Mouse (Mus musculus): Measurements from ENCODE around the gene Gm10985.

The Gm10985 gene

DNA sequence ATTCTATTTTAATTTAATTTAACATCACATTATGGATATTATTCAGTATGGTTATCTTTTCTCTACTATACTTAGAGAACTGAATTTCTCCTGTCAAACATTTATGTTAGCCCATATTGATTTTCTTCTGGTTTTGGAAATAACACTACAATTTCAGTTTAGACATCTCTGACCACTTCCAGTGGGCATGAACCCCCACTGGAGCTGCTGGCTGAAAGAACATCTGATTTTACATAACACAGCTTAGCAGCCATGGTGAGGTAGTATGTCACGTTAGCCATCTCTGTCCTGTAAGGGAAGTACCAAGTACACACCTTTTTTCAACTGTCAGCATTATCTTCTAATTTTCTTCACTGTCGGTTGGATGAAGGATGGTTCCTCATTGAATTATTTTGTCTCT is at the start of gene Gm10985:
TSS of gene Gm10985 (plus strand) at position 301 of the 400 bp plus-strand sequence.
- in situ Hi-C loops (cut with MseI, MboI): no loop called here

DNA sequence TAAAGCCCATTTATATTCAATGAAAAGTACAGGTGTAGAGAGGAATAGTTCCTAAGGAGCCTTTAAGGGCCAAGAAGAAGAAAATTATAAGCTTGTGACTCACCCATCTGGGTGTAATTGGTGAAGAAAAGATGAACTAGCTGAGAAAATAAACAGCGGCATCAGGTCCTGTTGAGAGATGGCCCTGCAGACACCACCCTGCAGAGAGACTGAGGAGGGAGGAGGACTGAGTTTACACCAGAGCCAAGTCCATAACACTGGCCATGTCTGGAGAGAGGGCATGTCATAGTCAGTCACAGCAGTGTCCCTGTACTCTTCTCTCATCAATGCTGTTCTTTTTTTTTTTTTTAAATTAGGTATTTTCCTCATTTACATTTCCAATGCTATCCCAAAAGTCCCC is 48.0 kb upstream of the Gm10985 start:
- in situ Hi-C loops (cut with MseI, MboI): no loop called here

DNA sequence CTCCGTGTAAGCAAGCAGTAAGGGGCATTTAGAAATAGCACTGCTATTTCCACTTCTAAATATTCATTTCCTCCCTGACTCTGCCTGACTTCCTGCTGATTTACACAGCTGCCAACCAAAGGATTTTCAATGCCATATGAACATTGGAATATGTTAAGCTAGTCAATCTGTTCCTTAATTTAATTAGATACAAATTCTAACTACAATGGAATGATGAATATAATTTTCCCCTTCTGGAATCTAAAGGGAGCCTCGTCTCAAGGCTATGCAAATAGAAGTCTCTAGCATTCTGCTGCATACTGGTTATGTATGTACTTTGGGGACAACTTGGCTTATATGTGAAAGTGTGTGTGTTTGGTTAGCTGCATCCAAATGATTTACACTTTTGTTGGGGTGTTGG is 45.2 kb upstream of the Gm10985 start:
- in situ Hi-C loops (cut with MseI, MboI): no loop called here

DNA sequence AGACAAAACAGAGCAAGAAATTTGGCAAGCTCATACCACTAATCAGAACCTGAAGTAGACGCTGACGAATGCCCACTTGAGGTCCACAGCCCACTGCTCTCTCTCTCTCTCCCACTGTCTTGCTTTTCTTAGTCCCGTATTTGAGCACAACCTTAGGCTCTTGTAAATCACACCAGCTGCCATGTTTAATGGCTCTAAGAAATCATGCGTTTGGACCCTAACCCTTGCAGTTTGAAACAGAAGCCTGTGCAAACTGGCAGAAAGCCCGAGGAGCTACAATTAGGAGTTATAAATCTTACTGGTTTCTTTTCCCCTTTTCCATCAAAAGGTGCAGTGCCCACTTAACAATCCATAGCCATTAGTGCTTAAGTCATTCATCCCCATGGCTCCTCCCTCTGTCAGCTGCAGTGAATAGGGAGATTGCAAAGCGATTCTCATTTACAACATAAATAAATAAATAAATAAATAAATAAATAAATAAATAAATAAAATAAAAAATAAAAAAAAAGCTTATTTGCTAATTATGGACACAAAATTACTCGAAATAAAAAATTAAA is 31.4 kb upstream of the Gm10985 start:
- in situ Hi-C loops (cut with MseI, MboI): no loop called here

DNA sequence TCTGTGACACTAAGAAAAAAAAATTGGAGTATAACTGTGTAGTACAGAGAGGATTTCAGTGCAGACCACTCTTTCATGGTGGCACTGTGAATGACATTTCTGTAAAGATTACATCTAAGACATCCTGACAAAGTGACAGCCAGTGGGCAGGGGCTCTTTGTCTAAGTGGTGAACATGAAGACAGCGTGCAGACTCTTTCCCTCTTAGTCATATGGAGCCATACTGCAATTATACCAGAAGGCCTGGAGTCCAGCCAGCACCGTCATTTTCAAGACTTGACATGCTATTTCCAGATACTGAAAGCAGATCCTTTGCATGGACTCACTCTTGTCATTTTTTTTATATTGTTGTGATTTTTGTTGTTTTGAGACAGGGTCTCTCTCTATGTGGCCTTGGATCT is 10.6 kb upstream of the Gm10985 start:
- in situ Hi-C loops (cut with MseI, MboI): no loop called here

DNA sequence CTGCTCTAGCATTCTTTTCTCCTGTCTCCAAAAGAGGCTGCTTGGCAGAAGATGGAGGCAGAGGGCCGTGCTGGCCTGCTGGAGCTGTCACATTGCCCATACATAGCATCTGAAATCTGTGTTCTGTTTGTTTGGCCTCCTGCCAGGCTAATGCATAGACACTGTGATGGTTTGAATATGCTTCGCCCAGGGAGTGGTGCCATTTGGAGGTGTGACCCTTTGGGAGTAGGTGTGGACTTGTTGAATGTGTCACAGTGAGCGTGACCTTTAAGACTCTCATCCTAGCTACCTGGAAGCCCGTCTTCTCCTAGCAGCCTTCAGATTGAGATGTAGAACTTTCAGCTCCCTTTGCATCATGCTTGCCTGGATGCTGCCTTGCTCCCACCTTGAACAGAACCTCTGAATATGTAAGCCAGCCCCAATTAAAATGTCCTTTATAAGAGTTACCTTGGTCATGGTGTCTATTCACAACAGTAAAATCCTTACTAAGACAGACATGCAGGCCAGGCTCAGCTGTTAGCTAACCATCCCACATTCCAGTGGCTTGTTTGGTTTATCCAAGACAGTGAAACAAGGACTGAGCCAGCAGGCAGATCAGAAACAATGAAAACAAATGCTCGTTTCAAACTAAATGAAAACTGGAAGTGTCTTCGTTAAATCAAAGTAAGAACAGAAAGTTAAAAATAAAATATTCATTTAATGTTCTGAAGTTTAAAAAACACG is 1.5 kb downstream of the Gm10985 start:
- in situ Hi-C loops (cut with MseI, MboI): no loop called here

DNA sequence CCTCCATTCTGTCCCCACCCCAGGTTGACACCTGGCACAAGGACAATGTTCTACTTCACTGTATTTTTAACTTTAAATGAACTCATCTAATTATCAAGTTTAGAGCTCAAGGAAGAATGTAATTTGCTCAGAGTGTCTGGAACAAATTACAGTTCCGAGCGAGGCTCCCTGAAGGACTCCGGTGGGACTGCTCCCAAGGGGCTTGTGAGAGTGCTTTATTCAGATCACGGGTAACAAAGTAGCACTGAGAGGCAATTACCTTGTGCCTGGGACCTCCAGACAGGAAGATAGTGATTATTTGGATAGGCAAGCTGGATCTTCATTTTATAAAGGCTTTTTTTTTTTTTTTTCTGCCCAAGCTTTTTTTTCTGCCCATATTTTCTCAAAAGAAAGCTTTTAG is 2.8 kb downstream of the Gm10985 start:
- in situ Hi-C loops (cut with MseI, MboI): no loop called here

DNA sequence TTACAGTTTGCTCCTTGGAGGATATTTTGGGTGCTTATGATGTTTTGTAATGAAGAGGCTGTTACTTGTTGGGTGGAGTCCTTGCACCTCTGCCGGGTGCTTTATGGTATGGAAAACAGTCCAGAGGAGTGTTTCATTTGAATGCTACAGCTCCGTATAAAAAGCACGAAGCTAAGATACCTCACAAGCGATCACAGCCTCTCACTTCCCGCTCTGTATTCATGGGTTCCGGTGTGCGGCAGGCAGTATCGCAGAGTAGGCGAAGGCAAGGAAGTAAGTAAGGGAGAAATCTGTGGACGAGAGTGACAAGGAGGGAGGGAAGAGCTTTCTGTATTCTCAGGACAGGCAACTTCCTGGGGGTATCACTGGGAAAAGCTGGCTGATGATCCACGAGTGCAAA is 3.4 kb downstream of the Gm10985 start:
- in situ Hi-C loops (cut with MseI, MboI): no loop called here

DNA sequence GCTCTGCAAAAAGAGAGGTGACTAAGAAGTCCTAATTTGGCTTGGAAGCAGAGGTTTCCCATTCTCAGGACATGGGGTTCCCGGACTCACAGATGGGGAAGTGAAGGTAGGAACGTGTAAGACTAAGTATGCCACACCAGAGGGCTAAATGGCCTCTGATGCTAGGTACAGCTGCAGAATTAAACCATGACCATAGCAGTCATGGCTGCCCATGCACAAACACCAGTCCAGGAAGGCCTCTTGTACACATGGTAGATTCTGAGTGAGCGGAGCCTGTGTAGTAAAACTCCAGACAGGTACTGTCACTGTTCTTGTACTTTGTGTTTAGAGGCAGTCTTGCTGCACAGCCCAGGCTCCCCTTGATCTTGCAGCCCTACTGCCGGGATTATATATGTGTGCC is 9.4 kb downstream of the Gm10985 start:
- in situ Hi-C loops (cut with MseI, MboI): no loop called here

DNA sequence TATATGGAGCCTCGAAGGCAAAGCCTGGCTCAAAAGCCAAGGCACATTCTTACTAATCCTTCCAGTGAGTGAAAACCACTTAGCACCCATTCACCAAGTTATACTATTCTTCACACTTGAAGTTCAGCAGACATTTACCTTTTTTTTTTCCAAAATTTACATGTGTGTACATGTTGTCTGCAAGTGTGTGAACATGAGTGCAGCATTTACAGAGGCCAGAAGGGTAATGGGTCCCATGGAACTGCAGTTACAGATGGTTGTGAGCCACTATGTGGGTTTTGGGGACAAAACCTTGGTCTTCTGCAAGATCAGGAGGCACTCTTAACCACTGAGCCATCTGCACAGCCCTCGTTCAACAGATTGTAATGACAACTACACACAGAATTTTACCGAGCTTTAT is 9.9 kb downstream of the Gm10985 start:
- in situ Hi-C loops (cut with MseI, MboI): no loop called here

DNA sequence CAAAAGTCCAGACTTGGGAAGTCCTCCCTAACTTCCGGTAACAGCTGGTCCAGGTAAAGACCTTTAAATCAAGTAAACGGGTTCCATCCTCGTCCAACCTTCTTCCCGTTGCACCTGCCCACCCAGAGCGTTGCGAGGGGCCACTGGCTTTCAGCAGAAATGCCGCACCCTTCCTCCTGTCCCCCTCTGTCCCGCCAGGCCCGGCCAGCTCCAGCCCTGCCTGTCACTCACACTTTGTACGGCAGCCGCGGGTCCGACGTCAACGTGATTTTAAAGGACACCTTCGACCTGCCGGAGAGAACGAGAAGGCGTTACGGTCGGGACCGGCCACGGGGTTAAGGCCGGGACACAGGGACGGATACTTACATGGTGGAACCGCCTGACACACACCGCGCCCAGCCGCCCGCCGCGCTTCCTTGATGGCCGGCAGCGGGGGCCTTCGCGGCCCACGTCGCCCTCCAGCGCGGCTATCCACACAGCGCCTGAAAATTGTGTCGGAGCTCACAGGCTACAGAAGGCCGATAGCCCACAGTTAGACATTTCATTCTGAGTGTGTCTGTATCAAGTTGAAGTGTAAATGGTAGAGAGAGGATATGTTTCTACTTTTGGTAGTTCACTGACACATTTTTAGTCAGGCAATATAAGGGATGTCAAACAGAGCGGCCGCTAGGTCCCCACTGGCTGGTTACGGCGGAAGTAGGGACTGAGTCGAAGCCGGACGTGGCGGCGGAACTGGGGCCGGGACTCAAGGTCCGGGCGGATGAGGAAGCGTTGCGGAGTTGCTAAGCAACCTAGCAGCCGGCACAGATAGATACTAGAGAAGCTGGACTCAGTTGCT is 18.7 kb downstream of the Gm10985 start, which contains the start of gene Ufm1:
TSS of gene Ufm1 (minus strand) at position 448 of the 838 bp plus-strand sequence.
- in situ Hi-C loops (cut with MseI, MboI): no loop called here

DNA sequence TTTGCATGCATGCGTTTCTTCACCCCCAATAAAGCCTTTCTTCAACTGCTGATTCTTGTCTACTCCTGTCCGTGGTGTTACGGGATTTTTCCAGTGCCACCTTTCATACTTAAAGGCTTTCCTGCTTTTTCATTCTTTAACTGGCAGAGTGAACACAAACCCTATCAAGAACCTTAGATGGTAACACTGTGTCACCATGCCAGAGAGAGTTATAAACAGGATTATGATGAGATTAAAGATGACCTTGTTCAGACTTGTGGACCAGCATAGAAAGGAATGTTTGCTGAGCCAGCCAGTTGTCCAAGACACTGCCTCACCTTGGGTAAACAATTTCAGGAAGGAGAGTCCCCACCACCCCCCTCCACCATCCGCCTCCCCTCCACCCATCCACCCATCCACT is 23.3 kb downstream of the Gm10985 start:
- in situ Hi-C loops (cut with MseI, MboI): no loop called here

DNA sequence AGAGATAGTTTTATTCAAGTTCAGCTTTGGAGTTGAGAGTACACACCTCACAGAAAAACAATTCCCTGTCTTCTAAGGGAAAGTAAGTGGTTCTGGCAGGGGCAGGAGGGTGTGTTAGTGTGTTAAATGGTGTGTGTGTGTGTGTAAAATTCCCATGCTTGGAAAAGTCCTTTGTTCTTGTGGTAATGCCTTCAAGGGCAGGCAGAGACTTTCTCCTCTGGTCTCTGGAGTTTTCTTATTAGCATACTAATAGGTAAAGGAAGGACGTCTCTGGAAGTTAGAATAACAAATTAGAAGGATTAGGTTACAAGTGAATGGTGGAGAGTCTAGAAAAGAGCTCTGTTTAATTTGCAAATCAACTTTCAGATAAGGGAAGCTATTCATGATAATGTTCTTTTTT is 24.4 kb downstream of the Gm10985 start:
- in situ Hi-C loops (cut with MseI, MboI): no loop called here

DNA sequence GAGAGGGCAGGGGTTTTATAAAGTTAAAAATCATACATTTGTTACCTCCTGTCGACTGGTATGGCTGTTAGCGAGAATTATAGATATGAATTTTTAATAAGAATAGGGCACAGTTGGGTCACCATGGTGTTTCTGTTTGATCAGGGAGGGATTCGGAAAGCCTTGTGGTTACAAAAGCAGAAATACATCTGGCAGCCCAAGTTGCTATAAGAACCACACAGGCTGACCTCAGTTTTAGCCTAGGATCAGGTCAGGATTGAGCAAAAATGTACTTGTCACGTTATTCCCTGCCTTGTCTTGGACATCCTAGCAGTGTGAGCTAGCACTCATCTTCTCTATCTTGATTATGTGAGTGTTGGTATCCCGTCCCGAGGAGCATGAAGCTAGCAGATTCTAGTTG is 25.6 kb downstream of the Gm10985 start:
- in situ Hi-C loops (cut with MseI, MboI): no loop called here

DNA sequence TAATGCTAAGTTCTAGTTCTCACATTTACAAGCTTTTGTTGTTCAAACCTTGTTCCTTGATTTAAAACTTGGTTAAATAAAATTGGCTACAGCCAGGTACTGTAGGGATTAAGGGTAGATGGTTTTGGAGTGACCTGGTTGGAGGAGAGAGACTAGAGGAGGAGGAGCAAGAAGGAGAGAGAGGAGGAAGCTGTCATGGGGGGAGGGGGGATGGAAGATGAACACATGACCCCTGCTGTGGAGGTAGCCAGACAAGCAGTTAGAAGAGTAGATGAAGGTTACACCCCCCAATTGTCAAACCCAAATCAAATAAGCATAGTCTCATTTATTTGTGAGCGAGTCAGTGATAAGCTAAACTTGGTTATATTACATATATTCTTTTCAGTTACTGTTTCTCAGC is 26.7 kb downstream of the Gm10985 start:
- in situ Hi-C loops (cut with MseI, MboI): no loop called here

DNA sequence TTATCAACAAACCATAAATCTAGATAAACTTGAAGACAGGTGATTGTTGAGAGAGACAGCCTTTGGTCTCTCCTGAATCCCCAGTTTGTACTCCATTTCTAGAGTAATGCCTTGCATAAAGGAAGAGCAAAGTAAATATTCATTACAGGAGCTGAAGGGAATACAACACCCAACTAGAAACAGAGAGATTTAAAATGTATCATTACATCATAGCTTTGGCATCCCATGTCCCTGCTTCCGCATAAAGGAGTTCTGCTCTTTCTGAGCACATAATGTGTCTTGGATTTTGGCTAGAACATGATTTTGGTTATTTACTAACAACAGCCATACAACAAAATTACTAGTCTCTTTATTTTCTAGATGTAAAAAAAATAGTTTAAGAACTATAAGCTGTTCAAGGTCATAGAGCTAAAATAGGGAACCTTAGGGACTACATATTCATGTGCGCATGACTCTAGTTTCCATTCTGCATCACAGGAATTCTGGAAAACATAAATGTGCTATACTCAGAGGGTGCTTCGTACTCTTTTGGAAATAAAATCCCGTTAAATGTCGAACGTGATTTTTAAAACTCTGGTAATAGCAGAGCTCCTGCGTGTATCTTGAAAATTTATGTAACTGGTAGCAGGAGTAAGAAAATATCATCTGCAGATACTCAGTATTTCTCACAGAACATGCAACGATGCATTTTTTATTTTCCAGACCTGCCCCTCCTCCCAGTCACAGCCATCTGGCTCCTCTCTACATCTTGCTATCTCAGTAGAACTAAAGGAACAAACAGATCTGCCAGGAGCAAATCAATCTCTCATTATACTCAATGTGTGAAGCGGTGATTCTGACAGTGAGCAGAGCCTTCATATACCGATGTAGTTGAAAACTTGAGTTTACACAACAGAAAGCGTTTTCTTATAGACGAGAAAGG is 46.0 kb downstream of the Gm10985 start:
- in situ Hi-C loops (cut with MseI, MboI): no loop called here

All from mouse trophoblast stem cell (cell line).